Mouse (Mus musculus): Measurements from ENCODE around the gene Slfn4. TPM values are rescaled to one million over a fixed set of nuclear protein-coding genes. Genes with fewer than 3 reads are reported as not detected.
"Not testable (repeated sequence)": the region's sequence is repeated elsewhere in the genome, so short reads cannot be mapped to it uniquely, and the experiment has no call there.

Slfn4 gene
- polyA plus RNA-seq (2015; fragmentation: Nextera tagmentation; extraction: Ambion mirVana) = 0.06 and 0.15 TPM in 2 replicates

- H3K27me3 ChIP-seq (replicated peaks) = no peaks in the 10 kb centered on the region
- ATAC-seq = no peak
- no peaks in the 10 kb centered on the region for H3K9me3 ChIP-seq
- no peak within 1 kb of the TSS for H3K4me3 ChIP-seq (replicated peaks)
- 83% methylated on average over 12 of the region's 12 CpGs for whole genome bisulfite sequencing
- H3K27ac ChIP-seq = no peak within 1 kb of the TSS
- H3K4me2 ChIP-seq (replicated peaks) = no peak within 1 kb of the TSS
- no peaks in the 10 kb centered on the region for H3K36me3 ChIP-seq
- H3K4me1 ChIP-seq (replicated peaks) = no peaks in the 10 kb centered on the region
- no peak within 1 kb of the TSS for H3K9ac ChIP-seq
These were observed at the start of gene Slfn4 for GRCm38 (mm10) chr11:83174948-83175539. TSS of gene Slfn4 (plus strand) at chr11:83175186.

GRCm38 (mm10) chr11:83125633-83126032 lies 49.4 kb upstream of the Slfn4 start:
- not testable (repeated sequence) for ATAC-seq; H3K9ac ChIP-seq; H3K4me3 ChIP-seq (replicated peaks); H3K4me2 ChIP-seq (replicated peaks); H3K27ac ChIP-seq; H3K36me3 ChIP-seq; H3K4me1 ChIP-seq (replicated peaks); H3K9me3 ChIP-seq; H3K27me3 ChIP-seq (replicated peaks)
- 100% methylated on average over 1 of the region's 1 CpGs for WGBS

DNA sequence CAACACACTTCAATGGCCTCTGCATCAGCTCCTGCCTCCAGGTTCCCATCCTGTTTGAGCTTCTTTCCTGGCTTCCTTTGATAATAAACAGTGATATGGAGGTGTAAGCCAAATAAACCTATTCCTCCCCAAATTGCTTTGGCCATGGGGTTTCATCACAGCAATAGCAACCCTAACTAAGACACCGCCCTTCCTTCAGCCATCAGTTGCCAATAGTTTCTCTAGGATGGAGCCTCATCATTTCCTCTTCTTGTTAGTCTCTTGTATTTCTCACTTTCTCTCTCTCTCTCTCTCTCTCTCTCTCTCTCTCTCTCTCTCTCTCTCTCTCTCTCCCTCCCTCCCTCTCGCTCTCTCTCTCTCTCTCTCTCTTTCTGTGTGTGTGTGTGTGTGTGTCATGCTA lies 37.7 kb upstream of the Slfn4 start:
- not testable (repeated sequence) for H3K9me3 ChIP-seq; H3K36me3 ChIP-seq; H3K4me1 ChIP-seq (replicated peaks); H3K9ac ChIP-seq; H3K27me3 ChIP-seq (replicated peaks); H3K4me3 ChIP-seq (replicated peaks); H3K27ac ChIP-seq; ATAC-seq; H3K4me2 ChIP-seq (replicated peaks)
- 100% methylated on average over 1 of the region's 2 CpGs for WGBS

DNA sequence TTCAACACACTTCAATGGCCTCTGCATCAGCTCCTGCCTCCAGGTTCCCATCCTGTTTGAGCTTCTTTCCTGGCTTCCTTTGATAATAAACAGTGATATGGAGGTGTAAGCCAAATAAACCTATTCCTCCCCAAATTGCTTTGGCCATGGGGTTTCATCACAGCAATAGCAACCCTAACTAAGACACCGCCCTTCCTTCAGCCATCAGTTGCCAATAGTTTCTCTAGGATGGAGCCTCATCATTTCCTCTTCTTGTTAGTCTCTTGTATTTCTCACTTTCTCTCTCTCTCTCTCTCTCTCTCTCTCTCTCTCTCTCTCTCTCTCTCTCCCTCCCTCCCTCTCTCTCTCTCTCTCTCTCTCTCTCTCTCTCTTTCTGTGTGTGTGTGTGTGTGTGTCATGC lies 26.0 kb upstream of the Slfn4 start:
- H3K27me3 ChIP-seq (replicated peaks); H3K4me3 ChIP-seq (replicated peaks); H3K4me2 ChIP-seq (replicated peaks); ATAC-seq; H3K9me3 ChIP-seq; H3K27ac ChIP-seq; H3K4me1 ChIP-seq (replicated peaks); H3K36me3 ChIP-seq; H3K9ac ChIP-seq: not testable (repeated sequence)
- no CpG with 5 or more reads among the region's 1 CpGs for WGBS

DNA sequence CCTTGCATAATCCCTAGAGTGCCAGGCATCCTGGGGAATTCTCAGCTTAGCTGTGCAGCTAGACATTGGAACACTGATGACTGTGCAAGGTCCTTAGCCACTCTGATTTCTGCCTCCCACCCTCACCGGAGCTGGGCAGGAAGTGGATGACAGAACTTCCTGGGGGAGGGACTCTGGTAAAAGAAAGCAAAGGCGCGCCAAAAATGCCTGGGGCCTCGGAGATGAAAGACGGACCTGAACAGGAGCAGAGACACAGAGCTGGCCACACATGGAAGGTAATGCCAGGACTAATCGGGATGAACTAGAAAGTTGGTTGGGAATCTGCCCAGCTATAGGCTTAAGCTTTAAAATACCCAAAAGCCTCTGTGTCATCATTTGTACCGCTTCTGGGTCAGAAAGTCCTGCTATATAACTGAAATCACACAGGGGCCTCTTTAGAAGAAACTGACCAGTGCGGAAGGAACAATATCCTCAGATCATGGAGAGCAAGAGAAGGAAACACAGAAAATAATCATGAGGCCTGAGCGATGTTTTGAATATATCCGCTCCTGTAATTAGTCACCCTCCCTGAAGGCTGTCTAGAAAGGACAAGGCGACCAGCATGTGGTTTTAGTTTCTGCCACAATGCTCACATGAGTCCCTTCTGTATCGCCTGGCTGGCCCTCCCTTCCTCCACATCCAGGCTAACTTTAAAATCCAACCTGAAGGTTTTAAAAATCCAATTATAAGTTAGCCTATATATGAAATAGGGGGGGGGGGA lies 16.3 kb downstream of the Slfn4 start, which contains the start of gene Slfn3:
TSS of gene Slfn3 (plus strand) at position 197 of the 760 bp plus-strand sequence.
- Histone ChIP-seq H3K9ac (no peak within 1 kb of the TSS), H3K4me2 (replicated peaks) (peak within 1 kb of the TSS; percentile 14; the same call in 1 of the 2 replicates), H3K27ac (no peak within 1 kb of the TSS), H3K4me1 (replicated peaks) (no peaks in the 10 kb centered on the region), H3K4me3 (replicated peaks) (no peak within 1 kb of the TSS), H3K36me3 (no peaks in the 10 kb centered on the region), H3K27me3 (replicated peaks) (no peaks in the 10 kb centered on the region), H3K9me3 (no peaks in the 10 kb centered on the region)
- ATAC-seq = no peak
- WGBS = 73% methylated on average over 12 of the region's 12 CpGs

DNA sequence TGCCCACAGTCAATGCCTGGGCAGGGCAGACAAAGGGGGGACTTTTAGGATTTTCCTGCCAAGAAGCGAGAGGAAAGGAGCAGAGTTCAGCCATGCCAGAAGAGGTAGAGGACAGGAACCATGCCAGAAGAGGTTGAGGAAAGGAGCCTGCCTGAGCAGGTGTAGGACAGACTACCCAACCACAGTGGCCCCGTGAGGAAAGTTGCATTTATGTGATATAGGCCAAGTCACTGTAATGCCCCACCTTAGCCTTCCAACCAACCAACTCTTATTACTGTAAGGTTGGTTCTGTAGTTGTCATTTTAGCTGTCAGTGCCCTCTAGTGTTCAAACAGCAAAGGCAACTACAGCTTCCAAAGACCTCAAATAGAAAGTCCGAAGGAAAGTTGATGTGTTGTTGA lies 17.0 kb downstream of the Slfn4 start:
- Histone ChIP-seq H3K27me3 (replicated peaks) (no peaks in the 10 kb centered on the region), H3K4me1 (replicated peaks) (no peaks in the 10 kb centered on the region), H3K9me3 (no peaks in the 10 kb centered on the region), H3K27ac (no peak overlapping the region), H3K4me2 (replicated peaks) (peak overlapping the region; percentile 14; the same call in 1 of the 2 replicates), H3K9ac (no peak overlapping the region), H3K4me3 (replicated peaks) (no peak overlapping the region), H3K36me3 (no peaks in the 10 kb centered on the region)
- no peak for ATAC-seq
- 67% methylated on average over 3 of the region's 3 CpGs for WGBS

GRCm38 (mm10) chr11:83205002-83205401 lies 30.0 kb downstream of the Slfn4 start:
- H3K4me2 ChIP-seq (replicated peaks) = no peak overlapping the region
- H3K27ac ChIP-seq = no peak overlapping the region
- H3K27me3 ChIP-seq (replicated peaks) = no peaks in the 10 kb centered on the region
- no peak for ATAC-seq
- no peak overlapping the region for H3K4me3 ChIP-seq (replicated peaks)
- H3K9ac ChIP-seq = no peak overlapping the region
- no peaks in the 10 kb centered on the region for H3K9me3 ChIP-seq
- H3K4me1 ChIP-seq (replicated peaks) = no peaks in the 10 kb centered on the region
- H3K36me3 ChIP-seq = no peaks in the 10 kb centered on the region

DNA sequence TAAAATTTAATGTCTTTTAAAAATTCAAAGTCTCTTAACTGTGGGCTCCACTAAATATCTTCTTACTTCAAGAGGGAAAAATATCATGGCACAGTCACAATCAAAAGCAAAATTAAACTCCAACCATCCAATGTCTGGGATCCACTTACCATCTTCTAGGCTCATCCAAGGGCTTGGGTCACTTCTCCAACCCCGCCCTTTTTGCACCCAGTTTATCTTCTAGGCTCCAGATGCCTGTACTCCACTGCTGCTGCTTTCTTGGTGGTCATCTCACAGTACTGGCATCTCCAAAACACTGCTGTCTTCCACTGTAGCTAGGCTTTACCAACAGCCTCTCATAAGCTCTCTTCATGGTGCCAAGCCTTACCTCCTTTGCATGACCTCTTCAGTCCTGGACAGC lies 41.1 kb downstream of the Slfn4 start:
- no peaks in the 10 kb centered on the region for H3K36me3 ChIP-seq
- no peak for ATAC-seq
- 66% methylated on average over 1 of the region's 1 CpGs for WGBS

DNA sequence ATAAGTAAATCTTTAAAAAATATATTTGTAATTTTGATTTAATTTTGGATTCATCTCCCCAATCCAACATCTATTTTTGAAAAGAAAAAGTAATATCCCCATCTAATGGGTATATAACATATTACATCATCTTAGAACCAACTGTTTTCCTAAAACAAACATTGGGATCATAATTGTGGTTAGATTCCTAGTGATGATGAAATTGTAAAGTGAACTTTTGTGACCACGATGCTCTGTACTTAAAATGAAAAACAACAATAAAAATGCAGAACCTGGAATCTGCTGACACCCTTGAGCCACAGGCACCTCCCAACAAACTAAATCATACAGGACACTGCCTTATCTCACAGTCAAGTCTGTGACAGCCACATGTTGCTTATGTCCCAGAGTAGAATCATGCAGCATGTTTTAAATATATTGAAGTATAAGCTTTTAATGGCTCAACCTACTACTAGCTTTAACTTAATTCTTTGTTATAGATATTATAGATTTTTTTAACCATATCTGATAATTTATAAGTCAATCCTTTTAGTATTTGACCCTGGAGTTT lies 46.4 kb downstream of the Slfn4 start:
- Histone ChIP-seq H3K27me3 (replicated peaks) (no peaks in the 10 kb centered on the region), H3K9ac (no peak overlapping the region), H3K4me1 (replicated peaks) (no peaks in the 10 kb centered on the region), H3K9me3 (no peaks in the 10 kb centered on the region), H3K4me3 (replicated peaks) (no peak overlapping the region), H3K36me3 (no peaks in the 10 kb centered on the region), H3K27ac (no peak overlapping the region), H3K4me2 (replicated peaks) (no peak overlapping the region)
- no peak for ATAC-seq
- 73% methylated on average over 1 of the region's 1 CpGs for WGBS

More for the DNA sequence above, 41.1 kb downstream of the Slfn4 start:
- Histone ChIP-seq H3K4me2 (replicated peaks) (no peak overlapping the region), H3K9me3 (no peaks in the 10 kb centered on the region), H3K27me3 (replicated peaks) (no peaks in the 10 kb centered on the region), H3K27ac (no peak overlapping the region), H3K4me1 (replicated peaks) (no peaks in the 10 kb centered on the region), H3K4me3 (replicated peaks) (no peak overlapping the region), H3K9ac (no peak overlapping the region)

DNA sequence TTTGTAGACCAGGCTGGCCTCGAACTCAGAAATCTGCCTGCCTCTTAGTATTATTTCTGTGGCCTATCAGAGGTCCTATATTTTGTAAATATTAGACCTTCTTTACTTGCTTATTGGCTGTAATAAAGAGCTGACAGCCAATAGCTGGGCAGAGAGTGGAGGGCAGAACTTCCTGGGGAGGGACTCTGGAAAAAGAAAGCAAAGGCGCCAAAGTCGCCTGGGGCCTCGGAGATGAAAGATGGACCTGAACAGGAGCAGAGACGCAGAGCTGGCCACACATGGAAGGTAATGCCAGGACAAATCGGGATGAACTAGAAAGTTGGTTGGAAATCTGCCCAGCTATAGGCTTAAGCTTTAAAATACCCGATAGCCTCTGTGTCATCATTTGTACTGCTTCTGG lies 48.4 kb downstream of the Slfn4 start:
- WGBS = 74% methylated on average over 7 of the region's 7 CpGs
- H3K4me3 ChIP-seq (replicated peaks) = no peak overlapping the region

GRCm38 (mm10) chr11:83223793-83224192 lies 48.8 kb downstream of the Slfn4 start:
- not testable (repeated sequence) for H3K36me3 ChIP-seq; H3K9ac ChIP-seq; ATAC-seq; H3K27ac ChIP-seq; H3K9me3 ChIP-seq; H3K27me3 ChIP-seq (replicated peaks); H3K4me2 ChIP-seq (replicated peaks); H3K4me3 ChIP-seq (replicated peaks); H3K4me1 ChIP-seq (replicated peaks)
- 79% methylated on average over 5 of the region's 5 CpGs for WGBS

More for the DNA sequence above, 48.4 kb downstream of the Slfn4 start:
- H3K4me1 ChIP-seq (replicated peaks) = no peaks in the 10 kb centered on the region
- no peaks in the 10 kb centered on the region for H3K9me3 ChIP-seq
- no peak overlapping the region for H3K4me2 ChIP-seq (replicated peaks)
- no peak overlapping the region for H3K9ac ChIP-seq
- no peak for ATAC-seq
- H3K27ac ChIP-seq = no peak overlapping the region
- no peaks in the 10 kb centered on the region for H3K36me3 ChIP-seq
- H3K27me3 ChIP-seq (replicated peaks) = no peaks in the 10 kb centered on the region

GRCm38 (mm10) chr11:83224217-83224616 lies 49.2 kb downstream of the Slfn4 start:
- WGBS = 88% methylated on average over 9 of the region's 9 CpGs

DNA sequence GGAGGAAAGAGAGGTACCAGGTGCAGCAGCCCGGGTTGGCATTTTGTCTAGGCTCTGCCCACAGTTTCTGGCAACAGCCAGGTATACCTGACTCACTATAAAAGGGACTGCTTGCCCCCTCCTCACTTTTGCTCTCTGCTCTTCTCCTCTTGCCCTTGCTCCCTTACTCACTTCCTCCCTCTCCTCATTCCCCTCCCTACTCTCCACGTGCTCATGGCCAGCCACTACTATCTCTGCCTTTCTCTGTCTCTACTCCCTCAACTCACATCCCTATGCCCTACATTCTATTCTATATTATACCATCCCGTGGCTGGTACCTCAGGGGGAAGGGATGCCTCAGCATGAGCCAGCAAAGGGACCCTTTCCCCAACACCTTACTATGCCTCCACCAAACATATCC lies 49.8 kb downstream of the Slfn4 start:
- Histone ChIP-seq H3K9ac (no peak overlapping the region), H3K27ac (no peak overlapping the region), H3K4me1 (replicated peaks) (no peaks in the 10 kb centered on the region), H3K4me2 (replicated peaks) (no peak overlapping the region), H3K27me3 (replicated peaks) (no peaks in the 10 kb centered on the region), H3K36me3 (no peaks in the 10 kb centered on the region), H3K4me3 (replicated peaks) (no peak overlapping the region), H3K9me3 (no peaks in the 10 kb centered on the region)
- 73% methylated on average over 3 of the region's 3 CpGs for WGBS
- no peak for ATAC-seq

More at GRCm38 (mm10) chr11:83224217-83224616, 49.2 kb downstream of the Slfn4 start:
- no peaks in the 10 kb centered on the region for H3K36me3 ChIP-seq
- no peak overlapping the region for H3K9ac ChIP-seq
- H3K9me3 ChIP-seq = no peaks in the 10 kb centered on the region
- no peak for ATAC-seq
- H3K27ac ChIP-seq = no peak overlapping the region
- no peak overlapping the region for H3K4me2 ChIP-seq (replicated peaks)
- no peak overlapping the region for H3K4me3 ChIP-seq (replicated peaks)
- no peaks in the 10 kb centered on the region for H3K27me3 ChIP-seq (replicated peaks)
- no peaks in the 10 kb centered on the region for H3K4me1 ChIP-seq (replicated peaks)
